Mouse (Mus musculus) adrenal gland, adult 18-20 months (tissue): ENCODE measurements at regions not wholly inside any gene's neighbourhood (a gene's known extent, or its start where the extent isn't known, plus 50 kb on each side); places are given as distances from the start of the nearest gene placed in this dataset.

ENCODE experiments used
- DNase-seq, 2 experiments: peaks; one replicate each; pipeline ENCODE4 v3.0.0; 2021 to 2022; ENCODE audit warnings: low spot score in 2 of 2

DNA sequence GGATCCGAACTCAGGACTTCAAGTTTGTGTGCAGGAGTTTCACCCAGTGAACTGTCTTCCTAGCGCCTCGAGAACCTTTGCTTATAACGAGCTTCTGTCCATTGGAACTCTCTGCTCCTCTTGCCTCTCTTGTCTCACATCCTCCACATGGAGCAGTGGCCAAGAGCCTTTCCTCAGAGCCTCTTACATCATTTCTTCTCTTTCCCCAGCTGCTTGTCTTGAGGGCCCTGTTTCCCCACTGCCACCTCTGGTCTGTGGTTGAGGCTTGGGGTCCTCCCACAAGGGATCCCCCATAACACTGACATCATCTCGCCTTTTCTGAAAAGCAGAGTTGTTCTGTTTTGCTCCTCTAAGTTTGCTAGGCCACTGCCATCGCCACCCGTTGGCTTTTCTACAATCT, 51.9 kb upstream of the Dars start:
- no peak for DNase-seq
